In the genomic region with DNA sequence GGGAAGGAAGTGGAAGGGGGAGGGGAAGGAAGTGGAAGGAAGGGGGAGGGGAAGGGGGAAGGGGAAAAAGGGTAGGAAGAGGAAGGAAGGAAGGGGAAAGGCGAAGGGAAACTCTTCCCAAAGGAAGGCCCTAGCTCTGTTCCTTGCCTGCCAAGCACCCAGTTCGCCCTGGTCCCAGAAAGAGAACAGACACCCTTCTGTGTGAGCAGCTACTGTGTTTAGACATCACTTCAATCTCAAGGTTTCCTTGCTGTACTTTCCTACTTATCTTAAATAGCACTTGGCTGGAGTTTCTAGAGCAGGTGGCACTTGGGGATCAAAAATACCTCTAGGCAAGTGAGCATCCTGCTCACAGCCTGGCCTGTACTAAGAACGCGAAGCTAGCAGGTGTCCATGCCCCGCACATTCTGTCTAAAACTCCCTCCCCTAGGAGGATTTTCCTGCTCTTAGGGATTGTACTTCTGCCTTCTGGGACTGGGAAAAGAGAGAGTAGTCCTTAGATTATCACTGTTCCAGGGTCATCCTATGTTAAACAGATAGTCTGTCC, we compare ENCODE assay signal across 21 mouse cellular contexts.
A peak's percentile ranks its signal among the peaks of the same experiment; 100 is the strongest.
DNase-seq lines count a peak whose midpoint lies in the region; ATAC-seq and TF ChIP-seq lines count a peak whose summit lies in the region.
"Had no signal": no experiment of that assay in that cellular context is flagged by ENCODE, and none has a peak within 500 bp of the region (broad histone marks: within the 10 kb centered on the region; RNA-seq: fewer than 3 reads in every experiment).

No protein-coding gene starts in this region.

- no peaks in the 10 kb centered on the region for H3K9me3 ChIP-seq in heart, embryonic 11.5 days (replicated peaks; ENCODE audit: control insufficient read depth, low read length)
- H3K9me3 ChIP-seq: embryonic facial prominence, embryonic 15.5 days; forebrain, embryonic 10.5 days; heart, embryonic 12.5 days; limb, embryonic 15.5 days; stomach, embryonic 15.5 days had no signal

- H3K9ac ChIP-seq in heart, embryonic 11.5 days (ENCODE audit: low read depth, low read length), result no peak overlapping the region
- H3K9ac ChIP-seq: embryonic facial prominence, embryonic 15.5 days; heart, embryonic 12.5 days; limb, embryonic 15.5 days; stomach, embryonic 15.5 days had no signal

- 31% methylated on average over 5 of the region's 5 CpGs for WGBS in cerebellum, adult 2 months
- WGBS in heart, embryonic 11.5 days (ENCODE audit: insufficient replicate concordance), result 86% methylated on average over 5 of the region's 5 CpGs

- intact Hi-C loops in heart, postnatal 10 days (cut with DNase I), result no loop called here

- H3K36me3 ChIP-seq in heart, embryonic 11.5 days (ENCODE audit: control insufficient read depth, insufficient read depth, low read length), result no peaks in the 10 kb centered on the region
- H3K36me3 ChIP-seq: embryonic facial prominence, embryonic 15.5 days; forebrain, embryonic 10.5 days; heart, embryonic 12.5 days; limb, embryonic 15.5 days; stomach, embryonic 15.5 days had no signal

- no peak for TF ChIP-seq CTCF in cerebellum, adult 2 months (IDR thresholded peaks at IDR 0.05; ENCODE audit: borderline replicate concordance, insufficient read depth, low read depth, low read length)

- peak; percentile 83 for ATAC-seq in frontal cortex, adult (ENCODE audit: low TSS enrichment)
- ATAC-seq in heart, embryonic 11.5 days (replicated peaks; ENCODE audit: insufficient number of reproducible peaks, low FRiP score, low TSS enrichment), result no peak

- H3K4me1 ChIP-seq in cerebellum, adult 2 months (ENCODE audit: control insufficient read depth, insufficient read depth, low read length), result peaks cover 22% of the 10 kb centered on the region; the same call in 1 of the 2 replicates
- H3K4me1 ChIP-seq in heart, embryonic 11.5 days (ENCODE audit: control insufficient read depth, insufficient read depth, low read length), result no peaks in the 10 kb centered on the region
- H3K4me1 ChIP-seq: embryonic facial prominence, embryonic 15.5 days; forebrain, embryonic 10.5 days; heart, embryonic 12.5 days; limb, embryonic 15.5 days; stomach, embryonic 15.5 days had no signal

- DNase-seq in frontal cortex, postnatal 25 days (ENCODE audit: low spot score in 2 of 2), result no peak
- peak; percentile 45 to 69 for DNase-seq in cerebellum, adult 2 months
- peak; percentile 20 to 30 for DNase-seq in frontal cortex, adult 2 months (ENCODE audit: extremely low spot score in 1 of 2, low spot score in 1 of 2)
- DNase-seq in right cerebral cortex, postnatal 14 days, result peak; percentile 8
- DNase-seq in heart, postnatal 10 days, result no peak
- no peak for DNase-seq in retina, embryonic 14.5 days (ENCODE audit: low spot score)
- DNase-seq: adrenal gland, postnatal 10 days; embryo, embryonic 11 days; heart, postnatal 4 days; kidney, adult 2 months; kidney, postnatal 25 days; lung, adult 18-20 months had no signal

- no peak for TF ChIP-seq POLR2A in cerebellum, adult 2 months (IDR thresholded peaks at IDR 0.05; ENCODE audit: borderline replicate concordance, insufficient read depth, low read length)

- H3K27me3 ChIP-seq in cerebellum, adult 2 months (ENCODE audit: control insufficient read depth, insufficient read depth, low read length), result no peaks in the 10 kb centered on the region
- H3K27me3 ChIP-seq in heart, embryonic 11.5 days (ENCODE audit: control insufficient read depth, insufficient read depth, low read length), result no peaks in the 10 kb centered on the region
- H3K27me3 ChIP-seq: CH12.LX; embryonic facial prominence, embryonic 15.5 days; heart, embryonic 12.5 days; limb, embryonic 15.5 days; stomach, embryonic 15.5 days had no signal

- peak overlapping the region; percentile 64; the same call in 1 of the 2 replicates for H3K27ac ChIP-seq in cerebellum, adult 2 months (ENCODE audit: insufficient read depth, low read length)
- H3K27ac ChIP-seq in heart, embryonic 11.5 days (ENCODE audit: low read depth, low read length), result no peak overlapping the region
- H3K27ac ChIP-seq: embryonic facial prominence, embryonic 15.5 days; forebrain, embryonic 10.5 days; left cerebral cortex, adult 2 months; limb, embryonic 15.5 days; stomach, embryonic 15.5 days had no signal

- no peak overlapping the region for H3K4me3 ChIP-seq in cerebellum, adult 2 months (replicated peaks; ENCODE audit: insufficient read depth, low read depth, low read length)
- no peak overlapping the region for H3K4me3 ChIP-seq in heart, embryonic 11.5 days (ENCODE audit: low read depth, low read length)
- H3K4me3 ChIP-seq: embryonic facial prominence, embryonic 15.5 days; forebrain, embryonic 10.5 days; heart, embryonic 12.5 days; left cerebral cortex, adult 2 months; limb, embryonic 15.5 days; stomach, embryonic 15.5 days had no signal

- no peak overlapping the region for H3K4me2 ChIP-seq in heart, embryonic 11.5 days
- H3K4me2 ChIP-seq: embryonic facial prominence, embryonic 15.5 days; heart, embryonic 12.5 days; limb, embryonic 15.5 days; stomach, embryonic 15.5 days had no signal

Comparison
In these comparisons a context has a peak if more than half of its experiments do, and no peak if none do; other contexts are left out.
1. DNase-seq: peak in cerebellum, adult 2 months (2 of 2), frontal cortex, adult 2 months (2 of 2) and right cerebral cortex, postnatal 14 days (single experiment); none in frontal cortex, postnatal 25 days (0 of 2), heart, postnatal 10 days (0 of 2) and retina, embryonic 14.5 days (single experiment).